Mouse (Mus musculus) frontal cortex, postnatal 14 days (tissue): ENCODE measurements at regions not wholly inside any gene's neighbourhood (a gene's known extent, or its start where the extent isn't known, plus 50 kb on each side); places are given as distances from the start of the nearest gene placed in this dataset.
"Not testable (repeated sequence)": the region's sequence is repeated elsewhere in the genome, so short reads cannot be mapped to it uniquely, and the experiment has no call there.

Experiments
- DNase-seq, 2 experiments: peaks; one replicate each; pipeline ENCODE4 v3.0.0; 2022; ENCODE audit warnings: low spot score in 2 of 2

GRCm38 (mm10) chr3:9065892-9066291 lies 544.0 kb downstream of the Zfp704 start:
- DNase-seq = no peak

GRCm38 (mm10) chr3:9064266-9065031 lies 545.4 kb downstream of the Zfp704 start:
- peak; percentile 40 to 57 for DNase-seq

GRCm38 (mm10) chr3:9063662-9064061 lies 546.2 kb downstream of the Zfp704 start:
- no peak for DNase-seq

GRCm38 (mm10) chr3:9061396-9061795 lies 548.5 kb downstream of the Zfp704 start:
- DNase-seq = no peak

GRCm38 (mm10) chr3:9057703-9058102 lies 552.2 kb downstream of the Zfp704 start:
- not testable (repeated sequence) for DNase-seq

- no peak for DNase-seq
Observed at GRCm38 (mm10) chr3:9056846-9057245, 553.0 kb downstream of the Zfp704 start.

GRCm38 (mm10) chr3:9055780-9056179 lies 554.1 kb downstream of the Zfp704 start:
- no peak for DNase-seq
